Mouse (Mus musculus): Measurements from ENCODE around the gene Zpbp. TPM values are rescaled to one million over a fixed set of nuclear protein-coding genes. Genes with fewer than 3 reads are reported as not detected.

The Zpbp gene
- total RNA-seq, 4 experiments from 2014 or later = 0.05 to 0.19 (median 0.15) TPM

Other genes with a start within 250 kb of the Zpbp start
- gene Spata48, start 314 bp downstream of the Zpbp start, total RNA-seq (2022) = 1 to 10 TPM in 2 of 4 experiments, not detected in 2; 1.1 to 1.3 TPM
- gene 4930512M02Rik, start 165.4 kb upstream of the Zpbp start, total RNA-seq (2022) = not detected
- under 1 TPM; 0.07 to 0.48 (median 0.35) TPM for gene Ikzf1, start 222.6 kb upstream of the Zpbp start, total RNA-seq (2022)

Data from gastrocnemius, adult 8-10 months (tissue).